Mouse (Mus musculus) limb, embryonic 14.5 days (tissue): Measurements from ENCODE around the gene Chst13. TPM values are rescaled to one million over a fixed set of nuclear protein-coding genes. Genes with fewer than 3 reads are reported as not detected.

Experiments used
- ATAC-seq: fragments of 200-750 bp; cut with Nextera tagmentation; 2 replicates; pipeline ENCODE4 v1.8.0; 2017; ENCODE audit warnings: low read depth, moderate number of reproducible peaks, moderate TSS enrichment; ENCODE audit not compliant: low FRiP score
- DNase-seq: peaks from one replicate; pipeline ENCODE4 v3.0.0-alpha.2; 2015; ENCODE audit warnings: low spot score
- H3K27ac ChIP-seq: fragments of 300-500 bp; sonication (generic); replicated peaks from 2 replicates; pipeline ENCODE4 v1.5.1; 2014; ENCODE audit warnings: low read depth, mild to moderate bottlenecking, low read length, moderate library complexity, mixed read lengths
- H3K27me3 ChIP-seq: fragments of 300-500 bp; sonication (generic); 2 replicates; pipeline ENCODE4 v1.6.1; 2014; ENCODE audit warnings: low read length, mixed read lengths; ENCODE audit not compliant: control insufficient read depth, insufficient read depth
- H3K36me3 ChIP-seq: fragments of 300-500 bp; sonication (generic); 2 replicates; pipeline ENCODE4 v1.6.1; 2014; ENCODE audit warnings: mild to moderate bottlenecking, low read length, moderate library complexity, mixed read lengths; ENCODE audit not compliant: control insufficient read depth, insufficient read depth
- H3K4me1 ChIP-seq: fragments of 300-500 bp; sonication (generic); 2 replicates; pipeline ENCODE4 v1.6.1; 2014; ENCODE audit warnings: antibody characterized with exemption, low read length, mixed read lengths; ENCODE audit not compliant: control insufficient read depth, insufficient read depth
- H3K4me2 ChIP-seq: fragments of 300-500 bp; sonication (generic); replicated peaks from 2 replicates; pipeline ENCODE4 v1.6.1; 2014; ENCODE audit warnings: low read depth, mild to moderate bottlenecking, low read length, moderate library complexity; ENCODE audit not compliant: severe bottlenecking
- H3K4me3 ChIP-seq: fragments of 300-500 bp; sonication (generic); replicated peaks from 2 replicates; pipeline ENCODE4 v1.5.1; 2014; ENCODE audit warnings: low read length
- H3K9ac ChIP-seq: fragments of 300-500 bp; sonication (generic); 2 replicates; pipeline ENCODE4 v1.6.1; 2014; ENCODE audit warnings: mild to moderate bottlenecking, low read depth, low read length, moderate library complexity; ENCODE audit not compliant: severe bottlenecking
- H3K9me3 ChIP-seq: fragments of 300-500 bp; sonication (generic); 2 replicates; pipeline ENCODE4 v1.6.1; 2016; ENCODE audit warnings: low read length; ENCODE audit not compliant: control insufficient read depth
- POLR2A ChIP-seq: fragments of 200-500 bp; IDR thresholded peaks from 2 replicates; pipeline ENCODE4 v1.8.0; 2012; ENCODE audit warnings: inconsistent platforms, mild to moderate bottlenecking, moderate library complexity, borderline replicate concordance; ENCODE audit not compliant: insufficient read depth, insufficient read length; ENCODE audit errors: extremely low read depth
- WGBS: fragments of 180-500 bp; shearing (Covaris S2); extraction: QIAGEN DNeasy Blood & Tissue Kit; methylation state at CpG from one replicate; pipeline ENCODE4 v1.1.7; 2014; 5-methylcytosine and 5-hydroxymethylcytosine counted together
- polyA plus RNA-seq, 2 experiments: library from polyadenylated mRNA; depleted of rRNA in 1 of 2; stranded (reverse) in 1 of 2; unstranded in 1 of 2; fragments of >200 nt; fragmentation: Nextera tagmentation in 1 of 2; extraction: Ambion mirVana in 1 of 2; gene quantifications; 2 replicates each; pipeline versions ENCODE4 v1.2.1 to v1.2.3; 2012 to 2014

Chst13 gene
- polyA plus RNA-seq, 2 experiments = 0.59 to 0.91 TPM

- DNase-seq = no peak
- Histone ChIP-seq H3K4me1 (no peaks in the 10 kb centered on the region), H3K9me3 (no peaks in the 10 kb centered on the region), H3K27me3 (no peaks in the 10 kb centered on the region), H3K9ac (no peak overlapping the region), H3K36me3 (no peaks in the 10 kb centered on the region), H3K4me2 (no peak overlapping the region), H3K4me3 (no peak overlapping the region), H3K27ac (no peak overlapping the region)
- no peak for ATAC-seq
- TF ChIP-seq POLR2A = no peak
- WGBS = 66% methylated on average over 4 of the region's 4 CpGs
Observed at GRCm38 (mm10) chr6:90348500-90348899, 23.5 kb upstream of the Chst13 start.

DNA sequence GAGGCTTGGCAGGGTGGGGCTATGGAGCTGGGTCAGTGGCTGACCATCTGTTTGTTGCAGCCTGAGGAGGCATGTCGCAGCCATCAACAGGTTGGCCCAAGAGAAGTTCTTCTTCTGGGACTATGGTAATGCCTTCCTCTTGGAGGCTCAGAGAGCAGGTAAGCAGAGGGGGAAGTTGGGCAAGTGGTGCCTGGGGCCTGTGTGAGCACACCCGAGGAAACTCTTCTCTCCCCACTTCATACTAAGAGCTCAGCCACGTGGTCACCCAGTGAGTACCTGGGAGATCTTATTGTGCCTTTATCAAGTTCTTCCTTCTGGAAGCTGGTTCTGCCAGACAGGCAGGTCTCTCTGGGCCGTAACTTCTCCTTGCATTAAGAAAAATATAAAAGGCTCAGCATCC is 22.2 kb upstream of the Chst13 start:
- Histone ChIP-seq H3K27ac (no peak overlapping the region), H3K4me3 (no peak overlapping the region), H3K36me3 (no peaks in the 10 kb centered on the region), H3K4me1 (no peaks in the 10 kb centered on the region), H3K4me2 (no peak overlapping the region), H3K9ac (no peak overlapping the region), H3K27me3 (no peaks in the 10 kb centered on the region), H3K9me3 (no peaks in the 10 kb centered on the region)
- ATAC-seq (no peak), DNase-seq (no peak)
- no peak for TF ChIP-seq POLR2A
- 76% methylated on average over 4 of the region's 4 CpGs for WGBS

DNA sequence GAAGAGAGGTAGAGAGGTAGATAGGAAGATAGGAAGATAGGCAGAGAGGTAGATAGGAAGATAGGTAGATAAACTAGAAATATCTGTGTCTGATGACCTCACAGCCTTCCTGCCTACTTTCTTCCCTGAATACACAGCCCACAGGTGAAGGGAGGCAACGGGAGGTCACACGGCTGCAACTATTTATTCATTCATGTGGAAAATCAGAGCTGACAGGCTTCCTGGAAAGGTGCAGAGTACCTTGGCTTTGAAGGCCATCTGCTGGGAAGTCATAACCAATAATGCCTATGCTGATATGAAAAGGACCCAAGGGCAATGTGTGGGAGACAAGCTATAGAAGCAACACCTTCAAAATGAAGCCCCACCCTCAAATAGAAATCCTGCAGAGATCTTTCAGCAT is 17.4 kb upstream of the Chst13 start:
- no peak overlapping the region for H3K27ac ChIP-seq
- no peaks in the 10 kb centered on the region for H3K4me1 ChIP-seq
- DNase-seq (no peak), ATAC-seq (no peak)
- TF ChIP-seq POLR2A = no peak
- no peaks in the 10 kb centered on the region for H3K9me3 ChIP-seq
- no peaks in the 10 kb centered on the region for H3K27me3 ChIP-seq
- no peaks in the 10 kb centered on the region for H3K36me3 ChIP-seq
- no peak overlapping the region for H3K4me2 ChIP-seq
- 87% methylated on average over 2 of the region's 2 CpGs for WGBS
- H3K4me3 ChIP-seq = no peak overlapping the region
- no peak overlapping the region for H3K9ac ChIP-seq

- Histone ChIP-seq H3K36me3 (no peaks in the 10 kb centered on the region), H3K9me3 (no peaks in the 10 kb centered on the region), H3K27me3 (no peaks in the 10 kb centered on the region), H3K4me3 (no peak overlapping the region), H3K27ac (no peak overlapping the region), H3K4me1 (no peaks in the 10 kb centered on the region), H3K4me2 (no peak overlapping the region), H3K9ac (no peak overlapping the region)
- TF ChIP-seq POLR2A = no peak
- 85% methylated on average over 3 of the region's 3 CpGs for WGBS
- DNase-seq (no peak), ATAC-seq (no peak)
Observed at GRCm38 (mm10) chr6:90334244-90334643, 9.3 kb upstream of the Chst13 start.

- no peak within 1 kb of the TSS for H3K4me2 ChIP-seq
- no peaks in the 10 kb centered on the region for H3K9me3 ChIP-seq
- H3K27ac ChIP-seq = no peak within 1 kb of the TSS
- H3K9ac ChIP-seq = no peak within 1 kb of the TSS
- DNase-seq = no peak
- H3K4me1 ChIP-seq = no peaks in the 10 kb centered on the region
- 83% methylated on average over 7 of the region's 7 CpGs for WGBS
- no peaks in the 10 kb centered on the region for H3K27me3 ChIP-seq
- no peak for ATAC-seq
- no peak within 1 kb of the TSS for H3K4me3 ChIP-seq
- no peaks in the 10 kb centered on the region for H3K36me3 ChIP-seq
- TF ChIP-seq POLR2A = no peak
Observed at GRCm38 (mm10) chr6:90332561-90333425, 7.8 kb upstream of the Chst13 start, which contains the start of gene Uroc1. Gene Uroc1 (plus strand): TSS chr6:90333284.
